Mouse (Mus musculus) thymus, postnatal 0 days (tissue): ENCODE measurements at regions not wholly inside any gene's neighbourhood (a gene's known extent, or its start where the extent isn't known, plus 50 kb on each side); places are given as distances from the start of the nearest gene placed in this dataset.
A peak's percentile ranks its signal among the peaks of the same experiment; 100 is the strongest.

ENCODE experiments used
- DNase-seq: peaks from one replicate; pipeline ENCODE4 v3.0.0-alpha.2; 2015; ENCODE audit warnings: low spot score

GRCm38 (mm10) chr3:148762541-148763225, 227.7 kb downstream of the Adgrl2 start:
- peak; percentile 65 for DNase-seq

- DNase-seq = no peak
Observed at GRCm38 (mm10) chr3:148761586-148761985, 228.8 kb downstream of the Adgrl2 start.

- DNase-seq = no peak
Observed at GRCm38 (mm10) chr3:148759500-148759899, 230.9 kb downstream of the Adgrl2 start.

- no peak for DNase-seq
Observed at GRCm38 (mm10) chr3:148746234-148746633, 244.1 kb downstream of the Adgrl2 start.

GRCm38 (mm10) chr3:148744651-148745050, 245.7 kb downstream of the Adgrl2 start:
- no peak for DNase-seq

GRCm38 (mm10) chr3:148734194-148734749, 256.1 kb downstream of the Adgrl2 start:
- DNase-seq = no peak

GRCm38 (mm10) chr3:148733227-148733854, 257.0 kb downstream of the Adgrl2 start:
- DNase-seq = no peak

GRCm38 (mm10) chr3:148731436-148731835, 258.9 kb downstream of the Adgrl2 start:
- DNase-seq = no peak

- peak; percentile 43 for DNase-seq
Observed at GRCm38 (mm10) chr3:148729242-148729680, 261.1 kb downstream of the Adgrl2 start.

- DNase-seq = no peak
Observed at GRCm38 (mm10) chr3:148728513-148729241, 261.7 kb downstream of the Adgrl2 start.

GRCm38 (mm10) chr3:148726596-148727331, 263.6 kb downstream of the Adgrl2 start:
- DNase-seq = no peak

- peak; percentile 25 for DNase-seq
Observed at GRCm38 (mm10) chr3:148696555-148696954, 293.8 kb downstream of the Adgrl2 start.

GRCm38 (mm10) chr3:148695453-148695852, 294.9 kb downstream of the Adgrl2 start:
- no peak for DNase-seq

GRCm38 (mm10) chr3:148683181-148683580, 307.2 kb downstream of the Adgrl2 start:
- DNase-seq = no peak

- DNase-seq = no peak
Observed at GRCm38 (mm10) chr3:148682445-148682994, 307.8 kb downstream of the Adgrl2 start.

GRCm38 (mm10) chr3:148681186-148681585, 309.2 kb downstream of the Adgrl2 start:
- DNase-seq = no peak

- no peak for DNase-seq
Observed at GRCm38 (mm10) chr3:148680737-148681136, 309.6 kb downstream of the Adgrl2 start.

GRCm38 (mm10) chr3:148680086-148680485, 310.3 kb downstream of the Adgrl2 start:
- no peak for DNase-seq

GRCm38 (mm10) chr3:148679121-148679520, 311.2 kb downstream of the Adgrl2 start:
- no peak for DNase-seq

- peak; percentile 5 for DNase-seq
Observed at GRCm38 (mm10) chr3:148676025-148676424, 314.3 kb downstream of the Adgrl2 start.
